Mouse (Mus musculus) G1E (cell line): ENCODE data around the gene Vsig1.

Experiments
- CTCF ChIP-seq: IDR thresholded peaks from 2 replicates; pipeline ENCODE4 v1.5.1; 2012; ENCODE audit warnings: low read depth, low read length, inconsistent platforms, mixed read lengths
- GATA1 ChIP-seq: IDR thresholded peaks from 2 replicates; pipeline ENCODE4 v1.6.1; 2012; ENCODE audit warnings: borderline replicate concordance, low read length, inconsistent platforms, mixed read lengths
- TAL1 ChIP-seq: conservative IDR thresholded peaks from 2 replicates; pipeline ENCODE4 v1.6.1; 2012; ENCODE audit warnings: low read depth, low read length, inconsistent platforms, mixed read lengths

DNA sequence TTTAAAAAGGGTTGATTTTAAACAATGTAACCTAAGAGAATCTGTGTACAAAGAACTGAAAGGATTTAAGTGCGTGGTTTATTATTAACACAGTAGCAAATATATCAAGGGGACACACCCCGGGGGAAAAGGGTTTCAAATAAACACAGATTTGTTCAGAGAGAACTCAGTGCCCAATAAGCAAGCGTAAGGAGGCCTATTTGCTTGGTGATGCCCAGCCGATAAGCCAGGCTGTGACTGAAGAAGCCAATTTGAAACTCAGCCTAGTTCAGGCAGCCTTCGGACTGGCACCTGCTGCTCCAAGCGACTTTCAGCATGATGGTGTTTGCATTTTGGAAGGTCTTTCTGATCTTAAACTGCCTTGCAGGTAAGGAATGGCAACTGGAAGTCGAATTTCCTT, at the start of gene Vsig1:
- TF ChIP-seq GATA1 (no peak), CTCF (no peak), TAL1 (no peak)
